Mouse (Mus musculus) lung, embryonic 16.5 days (tissue): ENCODE data around the gene Gm43552. TPM values are rescaled to one million over a fixed set of nuclear protein-coding genes. Genes with fewer than 3 reads are reported as not detected.

Source experiments
- ATAC-seq: fragments of 200-750 bp; cut with Nextera tagmentation; 2 replicates; pipeline ENCODE4 v1.8.0; 2017; ENCODE audit warnings: low read depth, mild to moderate bottlenecking, moderate library complexity
- H3K27ac ChIP-seq: fragments of 300-500 bp; sonication (generic); 2 replicates; pipeline ENCODE4 v1.5.1; 2014; ENCODE audit warnings: mild to moderate bottlenecking, control low read depth, low read length
- H3K27me3 ChIP-seq: fragments of 300-500 bp; sonication (generic); 2 replicates; pipeline ENCODE4 v1.6.1; 2014; ENCODE audit warnings: low read depth, low read length, mixed read lengths; ENCODE audit not compliant: control insufficient read depth, insufficient read depth
- H3K36me3 ChIP-seq: fragments of 300-500 bp; sonication (generic); 2 replicates; pipeline ENCODE4 v1.6.1; 2014; ENCODE audit warnings: low read length; ENCODE audit not compliant: control insufficient read depth, insufficient read depth
- H3K4me1 ChIP-seq: fragments of 300-500 bp; sonication (generic); replicated peaks from 2 replicates; pipeline ENCODE4 v1.6.1; 2014; ENCODE audit warnings: low read length, mixed read lengths; ENCODE audit not compliant: control insufficient read depth, insufficient read depth
- H3K4me2 ChIP-seq: fragments of 300-500 bp; sonication (generic); 2 replicates; pipeline ENCODE4 v1.6.1; 2014; ENCODE audit warnings: low read depth, low read length, control low read depth
- H3K4me3 ChIP-seq: fragments of 300-500 bp; sonication (generic); 2 replicates; pipeline ENCODE4 v1.5.1; 2014; ENCODE audit warnings: mild to moderate bottlenecking, low read length, control low read depth
- H3K9ac ChIP-seq: fragments of 300-500 bp; sonication (generic); 2 replicates; pipeline ENCODE4 v1.6.1; 2014; ENCODE audit warnings: low read length, control low read depth
- H3K9me3 ChIP-seq: fragments of 300-500 bp; sonication (generic); 2 replicates; pipeline ENCODE4 v1.6.1; 2016; ENCODE audit warnings: low read length; ENCODE audit not compliant: control insufficient read depth
- WGBS: fragments of 180-500 bp; shearing (Covaris S2); extraction: QIAGEN DNeasy Blood & Tissue Kit; methylation state at CpG from one replicate; pipeline ENCODE4 v1.1.7; 2014; 5-methylcytosine and 5-hydroxymethylcytosine counted together
- polyA plus RNA-seq: library from polyadenylated mRNA; unstranded; fragments of >200 nt; fragmentation: Nextera tagmentation; extraction: Ambion mirVana; gene quantifications from 2 replicates; pipeline ENCODE4 v1.2.1, GENCODE M21; 2015

Gm43552 gene
- polyA plus RNA-seq, 1 experiment from 2014 or later = not detected

DNA sequence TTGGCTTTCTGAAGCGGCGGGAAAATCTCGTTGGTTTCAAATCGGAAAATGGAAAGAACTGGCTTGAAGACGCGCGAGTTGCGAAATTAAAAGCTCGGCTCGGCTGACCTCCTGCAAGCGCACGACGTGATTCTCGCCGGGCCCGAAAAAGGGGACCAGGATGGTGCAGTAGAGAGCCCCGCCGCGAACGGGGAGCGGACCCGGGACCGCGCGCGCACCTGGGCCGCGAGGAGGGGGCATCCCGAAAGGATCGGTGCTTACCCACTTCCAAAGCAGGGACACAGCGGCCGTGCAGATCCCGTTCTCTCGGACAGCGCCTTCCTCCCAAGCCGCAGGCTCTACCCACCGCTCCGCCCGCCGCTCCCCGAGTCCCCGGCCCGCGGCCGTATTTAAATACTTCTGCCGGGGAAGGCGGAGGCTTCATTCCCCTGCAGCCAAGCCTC is 57.2 kb downstream of the Gm43552 start:
- Histone ChIP-seq H3K9me3 (no peaks in the 10 kb centered on the region), H3K27me3 (no peaks in the 10 kb centered on the region), H3K4me3 (peak overlapping the region; percentile 78), H3K4me1 (peaks cover 12% of the 10 kb centered on the region), H3K4me2 (peak overlapping the region; percentile 56), H3K36me3 (no peaks in the 10 kb centered on the region), H3K9ac (peak overlapping the region; percentile 81), H3K27ac (peak overlapping the region; percentile 86)
- no peak for ATAC-seq
- WGBS = under 1% methylated on average over 40 of the region's 47 CpGs

DNA sequence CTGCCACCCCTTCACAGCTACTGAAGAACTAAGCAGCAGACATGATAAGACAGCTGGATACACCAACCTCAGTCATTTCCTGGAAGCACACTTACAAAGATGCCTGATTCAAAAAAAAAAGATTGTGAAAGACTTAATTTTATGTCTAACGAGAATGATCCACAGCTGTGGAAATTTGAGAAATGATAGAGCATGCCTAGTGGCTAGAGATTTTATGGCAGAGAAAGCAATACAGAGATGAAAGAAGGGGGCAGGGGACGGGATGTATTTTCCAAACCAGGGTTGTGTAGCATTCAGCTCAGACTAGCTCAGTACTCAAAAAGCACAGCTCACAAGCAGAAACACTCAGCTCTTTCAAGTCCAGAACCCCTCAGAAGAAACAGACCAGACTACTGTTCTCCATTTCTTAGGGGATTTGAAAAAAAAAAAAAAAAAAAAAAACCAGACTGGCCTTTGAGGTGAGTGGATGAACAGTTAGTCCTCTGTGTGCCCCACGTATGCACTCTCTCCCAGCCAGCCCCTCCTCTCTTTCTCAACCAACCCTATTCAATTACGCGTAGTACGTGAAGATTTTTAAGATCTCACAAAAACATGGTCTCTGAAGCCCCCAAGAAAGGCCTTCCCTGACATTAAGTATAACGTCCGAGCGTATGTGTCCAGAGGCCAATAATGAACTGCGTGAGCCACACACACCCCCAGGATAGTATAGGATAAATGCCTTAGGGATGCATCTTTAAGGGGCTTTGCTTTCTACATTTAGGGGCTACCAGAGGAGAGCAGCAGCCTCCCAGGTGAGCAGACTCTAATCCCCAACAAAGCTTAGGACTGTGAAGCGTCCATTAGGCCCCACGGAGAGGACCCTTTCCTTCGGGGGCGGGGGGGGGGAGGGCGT is 57.9 kb downstream of the Gm43552 start:
- Histone ChIP-seq H3K4me3 (peak overlapping the region; percentile 78), H3K9me3 (no peaks in the 10 kb centered on the region), H3K27ac (peak overlapping the region; percentile 86), H3K4me1 (peaks cover 12% of the 10 kb centered on the region), H3K9ac (peak overlapping the region; percentile 81), H3K36me3 (no peaks in the 10 kb centered on the region), H3K27me3 (no peaks in the 10 kb centered on the region), H3K4me2 (peak overlapping the region; percentile 56)
- no peak for ATAC-seq
- WGBS = 3% methylated on average over 15 of the region's 15 CpGs

DNA sequence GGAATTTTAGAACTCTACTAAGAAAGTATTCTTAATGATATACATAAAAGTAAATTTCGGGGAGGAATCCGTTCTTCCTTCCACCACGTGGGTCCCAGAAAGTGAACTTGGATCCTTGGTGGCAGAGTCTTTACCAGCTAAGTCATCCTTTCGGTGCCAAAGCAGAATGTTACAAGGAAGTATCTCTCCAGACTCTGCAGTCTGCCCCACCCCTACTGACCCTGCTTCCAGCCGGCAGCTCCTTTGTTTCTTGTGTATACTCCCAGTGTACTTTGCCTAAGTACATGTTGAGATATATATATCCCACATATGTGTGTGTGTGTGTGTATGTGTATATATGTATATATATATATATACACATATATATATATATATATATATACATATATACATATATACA is 63.2 kb downstream of the Gm43552 start:
- Histone ChIP-seq H3K4me1 (peaks cover 6% of the 10 kb centered on the region), H3K27ac (no peak overlapping the region), H3K27me3 (no peaks in the 10 kb centered on the region), H3K9ac (no peak overlapping the region), H3K36me3 (peaks cover 4% of the 10 kb centered on the region; the same call in 1 of the 2 replicates), H3K9me3 (no peaks in the 10 kb centered on the region), H3K4me3 (no peak overlapping the region), H3K4me2 (no peak overlapping the region)
- 86% methylated on average over 5 of the region's 5 CpGs for WGBS
- no peak for ATAC-seq

DNA sequence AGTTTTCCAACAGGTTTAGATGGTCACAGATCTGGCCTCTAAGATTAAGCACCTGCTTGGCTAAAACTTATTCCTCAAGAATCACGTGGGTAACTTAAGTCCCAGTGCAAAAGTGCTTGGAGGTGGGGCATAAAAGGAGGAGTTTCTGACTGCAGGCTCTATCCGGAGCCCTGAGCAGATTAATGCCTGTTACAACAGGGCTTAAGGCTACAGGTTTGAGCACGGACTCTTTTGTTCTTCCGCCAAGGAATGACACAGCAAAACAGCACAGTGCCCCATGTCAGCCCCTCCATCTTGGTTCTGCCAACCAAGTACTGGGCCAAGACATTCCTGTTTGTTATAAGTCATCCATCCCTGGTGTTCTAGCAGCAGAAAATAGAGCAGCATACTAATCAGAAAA is 64.3 kb downstream of the Gm43552 start:
- Histone ChIP-seq H3K9ac (no peak overlapping the region), H3K4me1 (no peaks in the 10 kb centered on the region), H3K27me3 (no peaks in the 10 kb centered on the region), H3K36me3 (peaks cover 9% of the 10 kb centered on the region), H3K4me2 (no peak overlapping the region), H3K9me3 (no peaks in the 10 kb centered on the region), H3K4me3 (no peak overlapping the region), H3K27ac (no peak overlapping the region)
- WGBS = 45% methylated on average over 4 of the region's 4 CpGs
- ATAC-seq = no peak

DNA sequence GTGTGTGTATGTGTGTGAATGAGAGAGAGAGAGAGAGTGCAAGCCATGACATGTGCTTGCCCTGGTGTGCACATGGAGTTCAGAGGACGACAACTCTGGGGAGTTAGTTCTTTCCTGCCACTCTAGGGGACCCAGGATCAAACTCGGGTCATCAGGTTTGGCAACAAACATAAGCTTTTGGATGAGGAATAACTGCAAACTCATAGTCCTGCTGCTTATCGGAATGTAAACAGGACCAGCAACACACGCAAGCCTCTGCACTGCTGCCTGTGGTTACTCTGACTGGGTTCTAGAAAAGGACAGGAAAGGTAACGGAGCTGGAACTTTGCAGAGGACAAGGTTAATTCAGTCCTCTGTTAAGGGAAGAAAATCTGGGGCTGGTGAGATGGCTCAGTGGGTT is 67.4 kb downstream of the Gm43552 start:
- H3K4me3 ChIP-seq = no peak overlapping the region
- peaks cover 26% of the 10 kb centered on the region for H3K36me3 ChIP-seq
- H3K4me1 ChIP-seq = no peaks in the 10 kb centered on the region
- ATAC-seq = no peak
- no peak overlapping the region for H3K27ac ChIP-seq
- no peak overlapping the region for H3K4me2 ChIP-seq
- no peak overlapping the region for H3K9ac ChIP-seq
- H3K9me3 ChIP-seq = no peaks in the 10 kb centered on the region
- WGBS = 70% methylated on average over 5 of the region's 5 CpGs
- no peaks in the 10 kb centered on the region for H3K27me3 ChIP-seq

DNA sequence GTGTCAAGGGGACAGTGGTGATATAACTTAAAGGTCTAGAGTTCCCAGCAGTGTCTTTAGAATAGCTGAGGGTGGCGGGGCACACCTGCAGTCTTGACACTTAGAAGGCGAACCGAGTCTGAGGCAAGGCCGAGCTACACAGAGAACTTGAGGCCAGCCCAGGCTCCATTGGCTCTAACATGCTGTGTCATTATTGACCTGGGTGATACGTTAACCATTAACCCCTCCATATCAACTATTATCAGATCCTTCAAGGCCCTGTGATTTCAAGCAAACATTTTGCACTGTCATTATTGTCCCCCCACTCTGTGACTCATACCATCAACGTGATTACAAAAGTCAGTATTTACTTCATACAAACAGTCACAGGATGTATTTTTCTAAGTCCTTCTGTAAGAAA is 68.4 kb downstream of the Gm43552 start:
- Histone ChIP-seq H3K9me3 (no peaks in the 10 kb centered on the region), H3K4me1 (no peaks in the 10 kb centered on the region), H3K27me3 (no peaks in the 10 kb centered on the region), H3K27ac (no peak overlapping the region), H3K36me3 (peaks cover 26% of the 10 kb centered on the region), H3K4me2 (no peak overlapping the region), H3K4me3 (no peak overlapping the region), H3K9ac (no peak overlapping the region)
- 65% methylated on average over 6 of the region's 6 CpGs for WGBS
- ATAC-seq = no peak

DNA sequence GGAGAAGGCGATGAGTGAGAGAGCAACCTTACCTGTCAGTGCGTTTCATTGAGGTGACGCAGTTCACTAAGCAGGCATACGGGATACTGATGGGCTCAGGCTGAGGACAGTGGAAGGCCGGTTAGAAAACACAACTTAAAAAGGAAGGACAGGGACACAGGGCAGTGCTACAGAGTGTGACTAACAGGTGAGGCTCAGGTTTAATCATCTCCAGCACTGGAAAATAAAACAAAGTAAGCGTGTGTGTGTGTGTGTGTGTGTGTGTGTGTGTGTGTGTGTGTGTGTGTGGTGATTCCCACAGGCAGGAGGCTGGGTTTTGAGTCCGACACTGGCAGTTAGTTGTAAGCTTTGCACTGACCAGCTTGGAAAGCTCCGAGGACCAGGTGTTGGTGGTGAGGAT is 69.8 kb downstream of the Gm43552 start:
- no peaks in the 10 kb centered on the region for H3K9me3 ChIP-seq
- peaks cover 26% of the 10 kb centered on the region for H3K36me3 ChIP-seq
- H3K4me3 ChIP-seq = no peak overlapping the region
- H3K27me3 ChIP-seq = no peaks in the 10 kb centered on the region
- H3K9ac ChIP-seq = no peak overlapping the region
- no peak overlapping the region for H3K4me2 ChIP-seq
- no peaks in the 10 kb centered on the region for H3K4me1 ChIP-seq
- no peak for ATAC-seq
- no peak overlapping the region for H3K27ac ChIP-seq
- WGBS = 88% methylated on average over 8 of the region's 8 CpGs

DNA sequence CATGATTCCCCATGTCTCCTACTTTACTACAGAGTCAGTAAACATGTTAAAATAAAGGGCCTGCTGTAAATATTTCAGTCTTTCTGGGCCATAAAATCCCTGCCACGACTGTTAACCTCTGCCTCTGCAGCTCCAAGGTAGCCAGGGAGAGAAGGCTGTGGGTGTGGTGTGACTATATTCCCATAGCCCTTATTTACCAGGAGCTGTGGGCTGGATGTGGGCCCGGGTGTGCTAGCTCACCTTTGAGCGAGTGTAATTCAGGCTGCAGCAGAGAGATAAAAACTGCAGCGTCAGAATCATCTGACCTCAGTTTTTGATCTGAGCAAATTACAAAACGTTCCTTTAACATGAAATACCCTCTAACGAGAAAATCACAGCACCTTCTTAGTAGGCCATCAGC is 71.8 kb downstream of the Gm43552 start:
- ATAC-seq = no peak
- H3K9me3 ChIP-seq = no peaks in the 10 kb centered on the region
- H3K4me2 ChIP-seq = no peak overlapping the region
- 71% methylated on average over 6 of the region's 6 CpGs for WGBS
- H3K36me3 ChIP-seq = peaks cover 24% of the 10 kb centered on the region
- H3K27me3 ChIP-seq = no peaks in the 10 kb centered on the region
- H3K9ac ChIP-seq = no peak overlapping the region
- H3K27ac ChIP-seq = no peak overlapping the region
- no peak overlapping the region for H3K4me3 ChIP-seq
- H3K4me1 ChIP-seq = peaks cover 5% of the 10 kb centered on the region

DNA sequence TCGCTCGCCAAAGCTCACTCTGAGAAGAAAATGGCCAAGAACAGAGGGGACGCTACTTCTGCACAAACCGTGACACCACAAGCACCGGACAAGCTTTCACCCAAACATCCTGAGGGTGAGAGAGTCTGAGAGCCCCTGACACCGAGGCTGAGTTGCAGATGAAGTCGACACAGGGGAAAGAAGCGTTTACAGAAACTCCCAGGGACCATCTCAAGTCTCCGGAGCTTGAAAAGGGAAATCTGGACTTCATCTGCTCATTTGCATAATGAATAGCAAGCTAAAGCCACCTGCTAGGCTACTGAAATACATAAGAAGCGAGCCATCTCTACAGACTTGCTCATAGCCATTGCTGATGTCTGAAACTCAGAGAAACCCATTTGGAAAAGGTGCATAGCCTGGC is 73.5 kb downstream of the Gm43552 start:
- H3K4me1 ChIP-seq = peaks cover 10% of the 10 kb centered on the region
- H3K27ac ChIP-seq = no peak overlapping the region
- no peaks in the 10 kb centered on the region for H3K9me3 ChIP-seq
- H3K4me2 ChIP-seq = no peak overlapping the region
- WGBS = 82% methylated on average over 10 of the region's 10 CpGs
- H3K4me3 ChIP-seq = no peak overlapping the region
- H3K36me3 ChIP-seq = peaks cover 27% of the 10 kb centered on the region
- H3K27me3 ChIP-seq = no peaks in the 10 kb centered on the region
- no peak for ATAC-seq
- H3K9ac ChIP-seq = no peak overlapping the region
